Mouse (Mus musculus) c-Kit-negative CD71-positive TER-119-positive erythroid progenitor cells, embryonic 14.5 days (primary cell): Measurements from ENCODE around the gene Cldn10.

Source experiments
- DNase-seq: peaks from one replicate; pipeline ENCODE4 v3.0.0-alpha.2; 2013; ENCODE audit warnings: low read depth, low spot score

The Cldn10 gene

GRCm38 (mm10) chr14:118910332-118911222 lies 122.9 kb downstream of the Cldn10 start:
- DNase-seq, result peak; percentile 9

- DNase-seq, result no peak
These were observed 123.8 kb downstream of the Cldn10 start for GRCm38 (mm10) chr14:118911521-118911920.

DNA sequence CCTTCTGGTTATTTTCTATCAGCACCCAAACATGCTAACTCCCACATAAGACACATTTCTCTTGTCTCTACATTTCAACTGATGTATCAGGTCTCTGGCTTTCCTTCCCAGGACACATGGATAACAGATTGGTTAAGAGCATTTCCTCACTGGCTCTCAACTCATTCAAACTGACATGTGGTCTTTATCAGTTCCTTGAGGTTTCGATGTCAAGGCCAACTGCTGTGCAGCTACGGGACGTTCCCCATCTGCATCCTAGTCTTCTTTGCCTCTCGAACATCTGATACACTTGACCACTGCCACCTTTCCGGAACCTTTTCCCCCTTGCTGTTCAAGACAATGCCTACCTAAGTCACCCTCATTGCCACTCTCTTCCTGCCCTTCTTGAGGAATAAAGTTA lies 125.9 kb downstream of the Cldn10 start:
- no peak for DNase-seq

- DNase-seq, result no peak
These were observed 131.3 kb downstream of the Cldn10 start for GRCm38 (mm10) chr14:118919025-118919424.

DNA sequence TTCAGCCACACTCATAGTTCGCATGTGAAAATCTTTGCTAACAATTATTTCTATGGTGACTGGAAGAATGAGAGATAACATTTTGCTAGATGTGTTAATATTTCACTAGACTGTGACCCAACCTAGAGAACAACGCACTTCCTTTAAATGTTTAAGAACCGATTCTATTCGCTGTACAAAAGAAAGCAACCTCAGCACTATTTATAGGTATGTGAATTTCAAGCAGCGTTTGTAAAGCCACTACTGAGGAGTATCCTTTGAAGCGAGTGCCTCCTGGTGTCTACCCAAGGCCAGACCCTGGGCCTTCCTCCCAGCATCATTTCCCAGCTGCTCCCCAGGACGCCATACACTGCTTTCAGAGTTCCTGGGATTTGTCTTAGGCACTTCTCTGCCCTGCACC lies 132.9 kb downstream of the Cldn10 start:
- DNase-seq, result no peak

- DNase-seq, result no peak
These were observed 134.5 kb downstream of the Cldn10 start for GRCm38 (mm10) chr14:118922251-118922650.

DNA sequence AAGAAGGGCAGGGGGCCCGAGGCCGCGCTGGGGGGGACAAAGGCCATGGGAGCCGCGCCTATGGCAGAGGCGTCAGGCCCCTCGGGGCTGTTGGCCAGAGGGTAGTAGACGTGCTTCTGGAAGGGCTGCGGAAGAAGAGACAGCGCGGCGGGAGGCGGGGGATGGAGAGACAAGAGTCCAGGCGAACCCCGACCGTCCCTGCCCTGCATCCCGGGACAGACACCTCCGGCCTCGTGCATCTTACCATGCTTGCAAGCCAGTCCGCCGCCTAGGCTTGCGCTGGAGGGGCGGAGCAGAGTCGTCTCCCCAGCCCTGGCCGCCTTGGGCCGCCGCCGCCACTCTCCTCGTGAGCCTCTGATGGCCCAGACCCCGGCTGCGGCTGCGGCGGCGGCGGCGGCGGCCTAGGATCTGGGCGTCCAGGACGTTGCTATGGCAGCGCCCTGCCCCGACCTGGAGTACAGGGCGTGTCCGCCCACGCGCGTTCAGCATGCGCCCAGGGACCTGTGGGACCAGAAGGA lies 135.0 kb downstream of the Cldn10 start:
- DNase-seq, result no peak
